Mouse (Mus musculus) kidney, adult 18-20 months (tissue): Measurements from ENCODE around the gene Gm10306.

Experiments used
- DNase-seq: peaks from one replicate; pipeline ENCODE4 v3.0.0; 2021

Gm10306 gene

DNA sequence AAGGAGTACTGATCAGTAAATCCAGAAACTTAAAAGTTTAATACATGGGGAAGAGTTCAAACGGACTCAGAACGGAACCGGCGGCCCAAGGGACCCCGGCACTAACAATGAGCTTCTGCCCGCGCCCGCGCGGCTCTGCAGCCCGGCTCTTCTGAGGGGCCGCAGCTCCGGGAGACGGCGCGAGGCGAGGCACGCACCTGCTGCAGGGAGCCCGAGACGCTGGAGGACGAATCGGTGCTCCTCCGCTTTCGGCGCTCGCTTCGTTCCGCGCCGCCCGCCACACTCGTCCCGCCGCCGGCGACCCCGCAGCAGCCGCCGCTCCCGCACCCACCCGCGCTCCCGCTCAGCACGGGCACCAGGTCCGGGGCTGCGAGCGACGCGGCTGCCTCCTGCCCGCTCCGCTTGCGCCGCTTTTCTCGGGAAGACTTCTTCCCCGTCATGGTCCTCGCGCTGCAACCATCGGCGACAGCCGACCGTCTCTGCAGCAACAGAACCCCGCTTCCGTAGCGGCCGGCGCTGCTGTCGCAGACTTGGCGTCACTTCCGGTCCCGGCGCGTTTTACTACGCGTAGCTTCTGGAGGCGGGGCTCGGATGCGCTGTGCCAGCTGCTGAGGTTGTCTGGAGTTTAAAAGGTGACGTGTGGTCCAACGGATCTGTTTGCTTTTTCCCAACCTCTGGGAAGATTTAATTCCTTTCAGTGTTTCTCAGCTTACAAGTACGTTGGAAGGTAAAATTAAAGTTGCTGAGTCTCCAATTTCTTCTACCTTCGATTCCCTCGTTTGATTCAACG is at the start of gene Gm10306, which contains the start of gene Caap1:
Gene Gm10306, plus strand, starts transcription at position 282 of the 790 bp plus-strand sequence.
Gene Caap1, minus strand, starts transcription at position 532 of the 790 bp plus-strand sequence.
- DNase-seq = peak; percentile 92

DNA sequence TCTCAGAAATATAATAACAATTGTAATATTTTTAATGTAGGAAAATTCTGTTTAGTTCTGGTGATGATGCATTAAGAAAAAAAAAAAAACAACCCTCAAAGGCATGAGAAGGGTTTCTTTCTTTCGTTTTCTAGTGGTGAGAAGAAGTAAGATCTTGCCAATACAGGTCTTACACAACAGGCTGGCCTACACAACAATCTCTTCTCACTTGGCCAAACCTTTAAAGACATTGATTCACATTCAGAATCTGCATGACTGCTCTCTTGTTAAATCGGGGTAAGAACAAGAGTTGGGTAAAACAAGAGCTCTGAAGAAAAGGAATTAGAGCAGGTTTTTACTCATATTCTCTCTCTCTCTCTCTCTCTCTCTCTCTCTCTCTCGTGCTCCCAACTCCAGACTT is 41.0 kb upstream of the Gm10306 start:
- DNase-seq = no peak

DNA sequence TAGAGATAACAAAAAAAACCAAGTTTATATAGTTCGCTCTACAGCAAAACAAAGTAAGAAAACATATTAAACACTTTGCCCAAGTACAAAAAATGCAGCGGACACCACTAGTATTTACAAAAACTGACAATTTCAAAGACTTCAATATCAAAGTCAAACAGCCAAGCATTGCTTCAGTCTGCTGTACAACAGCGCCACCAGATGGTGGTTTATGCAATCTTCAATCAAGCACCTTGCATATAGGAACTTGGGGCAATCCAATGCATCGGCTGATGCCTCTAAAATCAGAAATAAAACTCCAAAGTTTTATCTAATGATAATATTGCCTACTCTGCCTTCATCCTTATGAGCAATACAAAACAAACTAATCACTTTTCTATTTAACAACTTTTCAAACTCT is 38.7 kb upstream of the Gm10306 start:
- peak; percentile 14 for DNase-seq

DNA sequence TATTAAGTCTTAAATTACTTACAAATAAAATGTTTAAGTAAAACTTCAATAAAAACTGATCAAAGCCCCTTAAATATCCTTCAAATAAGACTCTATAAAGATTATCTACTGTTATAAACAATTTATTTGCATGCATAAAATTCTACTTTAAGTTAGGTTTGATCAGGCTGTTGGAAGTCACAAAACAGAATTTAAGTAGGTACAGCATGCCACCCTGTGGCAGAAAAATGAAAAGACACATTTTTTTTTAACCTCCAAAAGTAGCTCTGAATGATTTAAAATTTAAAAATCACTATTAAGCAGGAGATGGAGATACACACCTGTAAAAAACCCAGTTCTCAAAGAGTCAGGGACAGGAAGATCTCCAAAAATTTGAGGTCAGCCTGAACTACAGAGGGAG is 33.0 kb upstream of the Gm10306 start:
- no peak for DNase-seq

DNA sequence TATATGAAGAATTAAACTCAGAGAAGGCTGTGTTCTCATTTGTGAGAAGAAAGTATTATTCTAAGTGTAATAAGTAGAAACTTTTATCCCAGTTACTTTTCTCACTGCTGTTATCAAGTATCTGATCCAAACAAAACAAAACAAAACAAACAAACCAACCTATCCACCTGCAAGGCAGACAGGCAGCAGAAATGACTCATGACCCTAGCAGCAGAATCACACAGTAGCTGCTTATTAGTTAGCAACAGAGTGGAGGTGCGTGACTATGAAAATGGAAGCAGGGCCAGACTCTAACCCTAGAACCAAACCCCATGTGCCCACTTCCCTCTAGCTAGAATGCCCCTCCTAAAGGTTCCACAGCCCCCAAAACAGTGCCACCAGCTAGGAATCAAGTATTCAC is 26.9 kb upstream of the Gm10306 start:
- no peak for DNase-seq

DNA sequence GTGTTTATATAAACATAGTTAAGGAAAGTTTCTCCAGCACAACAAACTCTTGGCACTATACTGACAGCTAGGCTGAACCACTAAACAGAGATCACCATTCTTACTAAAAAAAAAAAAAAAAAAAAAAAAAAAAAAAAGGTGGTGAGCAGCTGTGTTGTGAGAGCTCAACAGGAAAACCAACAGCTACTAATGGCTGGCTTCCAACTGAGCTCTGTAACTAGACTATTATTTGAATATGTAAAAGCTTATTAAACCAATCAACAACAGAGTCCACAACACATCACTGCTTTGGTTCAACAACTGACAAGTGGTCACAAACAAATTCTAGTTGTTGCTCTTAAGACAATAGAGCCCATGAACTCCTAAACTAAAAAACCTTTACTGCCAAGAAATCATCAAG is 23.1 kb upstream of the Gm10306 start:
- no peak for DNase-seq

GRCm38 (mm10) chr4:94543041-94543440 is 13.3 kb upstream of the Gm10306 start:
- DNase-seq = no peak

DNA sequence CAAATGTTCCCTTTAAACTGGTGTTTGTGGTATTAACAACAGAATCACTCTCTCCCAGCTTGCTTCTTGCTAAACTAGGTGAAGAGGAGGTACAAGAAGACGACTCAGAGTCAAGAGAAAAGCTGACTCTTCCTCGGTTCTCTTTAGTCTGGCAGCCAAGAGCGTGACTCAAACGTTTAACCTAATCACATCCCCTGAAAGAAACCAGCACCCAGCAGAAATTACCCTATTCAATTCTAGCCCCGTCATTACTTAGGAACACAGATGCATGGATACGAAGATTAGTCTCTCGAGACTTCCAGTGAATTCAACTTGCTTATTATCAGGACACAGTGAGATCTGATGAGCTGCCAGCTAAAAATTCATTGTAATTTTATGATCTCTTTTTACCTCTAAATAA is 12.0 kb upstream of the Gm10306 start:
- no peak for DNase-seq

- DNase-seq = no peak
These were observed 1.3 kb upstream of the Gm10306 start for GRCm38 (mm10) chr4:94554955-94555494.

- DNase-seq = no peak
These were observed 799 bp downstream of the Gm10306 start for GRCm38 (mm10) chr4:94557145-94557544.

DNA sequence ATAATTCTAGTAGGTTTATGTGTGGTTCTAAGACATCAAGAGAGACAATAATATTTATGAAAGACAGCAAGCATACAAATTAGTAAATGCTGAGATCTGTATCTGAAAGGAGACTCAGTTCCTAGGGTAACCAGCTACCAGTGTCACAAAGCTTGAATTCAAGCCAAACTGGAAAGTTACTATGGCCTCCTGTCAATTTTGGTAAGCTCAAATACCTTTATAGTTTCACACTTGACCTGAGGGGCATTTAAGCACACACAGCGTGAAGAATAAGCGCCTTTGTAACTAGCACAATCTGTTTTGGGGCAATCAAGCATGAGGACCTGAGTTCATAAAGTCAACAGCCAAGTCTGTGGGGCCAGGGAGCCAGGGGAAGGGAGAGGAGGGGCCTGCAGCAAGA is 2.9 kb downstream of the Gm10306 start:
- DNase-seq = no peak

DNA sequence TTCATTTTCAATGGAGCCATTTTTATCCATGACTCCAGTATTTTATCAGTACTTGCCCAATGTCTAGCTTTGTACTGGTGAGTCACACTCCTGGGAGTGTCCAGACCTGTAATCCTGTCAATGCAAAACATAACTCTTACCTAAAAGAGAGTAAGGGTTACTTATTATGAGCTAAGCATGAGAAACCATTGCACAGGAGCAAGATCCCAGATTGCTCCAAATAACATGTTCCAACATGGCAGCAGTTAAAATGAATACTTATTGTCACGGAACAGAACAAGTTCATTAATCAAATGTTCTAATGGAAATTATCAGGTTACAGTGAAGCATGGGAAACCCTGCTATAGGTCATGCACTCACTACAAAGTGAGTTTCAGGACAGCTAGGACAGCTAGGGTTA is 4.0 kb downstream of the Gm10306 start:
- no peak for DNase-seq

DNA sequence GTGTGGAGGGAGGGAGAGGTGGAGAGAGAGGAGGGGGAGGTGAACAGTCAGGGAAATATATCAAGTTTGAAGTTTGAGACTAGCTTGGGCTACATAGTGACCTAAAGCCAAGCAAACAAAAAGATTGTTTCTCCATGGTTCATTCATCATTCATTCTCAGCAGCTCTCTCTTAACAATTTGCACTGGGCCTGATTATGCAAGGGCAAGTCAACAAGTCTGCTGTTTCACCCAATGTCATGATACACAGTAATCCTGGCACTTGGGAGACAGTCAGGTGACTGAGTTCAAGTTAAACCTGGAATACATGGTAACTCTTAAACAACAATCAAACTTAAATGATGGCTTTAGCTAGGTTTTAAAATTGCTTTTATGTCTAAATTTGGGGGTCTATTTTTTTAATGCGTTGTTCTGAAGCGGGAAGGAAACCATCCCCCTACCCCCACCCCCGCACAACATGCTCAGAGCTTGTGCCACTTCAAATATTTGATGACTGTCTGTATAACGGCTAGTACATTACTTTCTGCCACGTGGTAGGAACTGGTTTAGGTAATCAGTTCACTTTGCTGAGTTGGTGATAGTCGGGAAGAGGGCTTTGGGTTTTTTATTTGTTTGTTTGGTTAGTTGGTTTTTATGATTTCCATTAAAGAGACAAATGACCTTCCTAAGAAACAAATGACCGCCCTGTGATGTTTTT is 5.8 kb downstream of the Gm10306 start:
- no peak for DNase-seq

GRCm38 (mm10) chr4:94564297-94564696 is 8.0 kb downstream of the Gm10306 start:
- DNase-seq = no peak

DNA sequence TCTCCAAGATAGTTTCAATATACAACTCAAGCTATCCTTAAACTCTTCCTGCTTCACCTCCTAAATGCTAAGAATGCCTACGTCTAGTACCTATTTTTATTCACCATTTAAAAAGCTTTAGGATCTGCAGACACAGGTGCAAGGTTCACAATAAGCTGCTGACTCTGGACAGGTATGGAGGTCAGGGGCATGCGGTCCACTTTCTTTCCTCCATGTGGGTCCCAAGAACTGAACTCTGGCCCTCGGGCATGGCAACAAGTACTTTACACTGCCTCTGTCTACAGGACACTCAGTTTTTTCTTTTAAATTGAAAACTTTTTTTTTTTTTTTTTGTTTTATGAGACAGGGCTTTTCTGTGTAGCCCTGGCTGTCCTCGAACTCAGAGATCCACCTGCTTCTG is 16.3 kb downstream of the Gm10306 start:
- DNase-seq = no peak

DNA sequence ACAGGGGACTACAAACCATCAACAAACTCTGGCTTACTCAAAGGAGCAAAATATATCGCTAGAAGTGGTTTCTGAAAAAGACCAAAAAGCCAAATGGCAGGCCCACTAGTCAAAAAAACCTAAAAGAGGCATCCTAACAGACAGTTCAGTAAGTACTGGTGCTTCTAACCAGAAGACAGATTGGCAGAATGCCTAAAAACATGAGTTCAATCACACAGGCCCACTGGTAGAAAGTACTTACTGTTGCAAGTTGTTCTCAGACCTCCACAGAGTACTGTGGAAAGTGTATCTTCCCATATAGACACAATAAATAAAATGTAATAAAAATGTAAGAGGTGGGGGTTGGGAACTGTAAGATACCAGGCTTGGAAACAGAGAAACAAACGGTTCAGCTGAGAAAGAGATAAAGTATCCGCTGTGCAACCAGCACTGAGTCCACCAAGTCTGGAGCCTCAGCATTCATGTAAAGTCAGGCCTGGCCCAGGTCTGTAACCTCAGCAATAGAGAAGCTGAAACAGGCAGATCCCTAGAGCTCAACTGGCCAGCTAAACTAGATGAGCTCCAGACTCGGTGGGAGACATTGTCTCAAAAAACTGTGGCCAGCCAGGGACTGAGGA is 35.5 kb downstream of the Gm10306 start:
- no peak for DNase-seq

GRCm38 (mm10) chr4:94592709-94593108 is 36.4 kb downstream of the Gm10306 start:
- DNase-seq = no peak

- no peak for DNase-seq
These were observed 45.0 kb downstream of the Gm10306 start for GRCm38 (mm10) chr4:94601395-94601794.

GRCm38 (mm10) chr4:94602496-94603030 is 46.2 kb downstream of the Gm10306 start:
- DNase-seq = no peak

GRCm38 (mm10) chr4:94603031-94603629 is 46.8 kb downstream of the Gm10306 start, which contains the start of gene Plaa:
Plaa (minus strand) TSS chr4:94603244.
- peak; percentile 94 for DNase-seq

DNA sequence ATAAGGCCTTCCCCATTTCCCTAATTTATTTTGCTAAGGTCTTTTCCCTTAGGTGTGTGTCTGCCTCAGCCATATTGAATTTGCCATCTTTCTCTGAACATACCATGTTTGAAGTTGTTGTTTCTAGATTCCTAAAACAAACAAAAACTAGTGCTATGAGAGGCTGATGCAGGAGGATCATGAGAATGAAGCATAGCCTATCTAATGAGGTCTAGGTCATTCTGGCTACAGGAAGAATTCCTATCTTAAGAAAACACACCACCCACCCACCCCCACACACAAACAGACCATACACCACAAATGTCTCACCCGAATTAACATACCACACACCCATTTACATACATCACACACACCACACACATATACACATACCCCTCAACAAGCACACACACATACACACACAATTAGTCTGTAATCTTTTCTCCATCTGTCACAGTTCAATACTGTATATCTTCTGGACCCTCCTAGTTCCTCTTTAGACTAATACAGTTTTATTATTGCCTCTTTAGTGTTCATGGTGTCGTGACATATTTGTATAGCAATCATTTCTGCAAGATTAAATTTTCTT is 48.2 kb downstream of the Gm10306 start:
- DNase-seq = no peak

DNA sequence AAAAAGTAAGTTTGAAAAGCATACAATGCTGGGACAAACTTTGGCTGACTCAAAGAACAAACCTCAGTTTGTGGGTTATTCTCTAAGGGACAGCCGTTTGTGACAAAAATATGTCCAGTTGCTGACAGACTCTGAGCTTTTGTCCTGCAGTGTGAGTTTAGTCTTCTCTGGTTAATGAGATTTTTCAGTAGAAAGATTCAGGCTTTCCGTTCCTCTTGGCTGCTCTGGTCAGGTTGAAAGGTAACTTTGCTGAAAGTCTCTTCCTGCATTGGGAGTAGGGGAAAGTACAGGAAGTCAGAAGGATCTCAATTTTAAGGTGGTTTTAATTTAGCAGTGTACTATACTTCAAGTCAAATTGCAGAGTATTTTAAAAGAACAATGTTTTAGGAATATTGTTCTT is 49.2 kb downstream of the Gm10306 start:
- no peak for DNase-seq
